8 mouse cellular contexts compared by ENCODE assay signal in genomic region chr5:19429290-19429689, GRCm38 (mm10).
A peak's percentile ranks its signal among the peaks of the same experiment; 100 is the strongest.
DNase-seq lines count a peak whose midpoint lies in the region; ATAC-seq and TF ChIP-seq lines count a peak whose summit lies in the region.

No protein-coding gene starts in this region.

- H3K27me3 ChIP-seq in E14TG2a.4 (ENCODE audit: insufficient read depth, low read length) = no peaks in the 10 kb centered on the region
- H3K27me3 ChIP-seq in neural tube, embryonic 15.5 days (replicated peaks) = no peaks in the 10 kb centered on the region

- no peak for DNase-seq in gastrocnemius, adult 2 months
- DNase-seq in gastrocnemius, postnatal 25 days = no peak
- DNase-seq in cerebellum, postnatal 25 days = peak; percentile 39 to 71
- DNase-seq in gastrocnemius, postnatal 14 days = peak; percentile 3
- peak; percentile 60 to 76 for DNase-seq in left cerebral cortex, adult 18-20 months (ENCODE audit: low spot score in 2 of 2)
- DNase-seq in thymus, postnatal 25 days = no peak

- no peaks in the 10 kb centered on the region for H3K36me3 ChIP-seq in E14TG2a.4 (ENCODE audit: insufficient read depth, low read length)
- no peaks in the 10 kb centered on the region for H3K36me3 ChIP-seq in neural tube, embryonic 15.5 days

- H3K9me3 ChIP-seq in E14TG2a.4 (ENCODE audit: low read length) = no peaks in the 10 kb centered on the region
- no peaks in the 10 kb centered on the region for H3K9me3 ChIP-seq in neural tube, embryonic 15.5 days (replicated peaks)

- no peak overlapping the region for H3K4me3 ChIP-seq in gastrocnemius, adult 2 months
- no peak overlapping the region for H3K4me3 ChIP-seq in E14TG2a.4 (replicated peaks; ENCODE audit: low read length)
- H3K4me3 ChIP-seq in neural tube, embryonic 15.5 days (replicated peaks) = no peak overlapping the region

- ATAC-seq in neural tube, embryonic 15.5 days (ENCODE audit: low FRiP score) = peak; percentile 57; the same call in 1 of the 2 replicates

- 13% methylated on average over 2 of the region's 2 CpGs for WGBS in neural tube, embryonic 15.5 days

- no peak overlapping the region for H3K27ac ChIP-seq in gastrocnemius, adult 2 months
- no peak overlapping the region for H3K27ac ChIP-seq in neural tube, embryonic 15.5 days (replicated peaks)

- no peak overlapping the region for H3K4me2 ChIP-seq in neural tube, embryonic 15.5 days

- no peak overlapping the region for H3K9ac ChIP-seq in neural tube, embryonic 15.5 days (replicated peaks)

- intact Hi-C loops in gastrocnemius, adult 2 months (cut with DNase I) = no loop called here
- intact Hi-C loops in gastrocnemius, postnatal 14 days (cut with DNase I; ENCODE audit: low total_unique reads) = no loop called here

- H3K4me1 ChIP-seq in E14TG2a.4 (replicated peaks; ENCODE audit: low read depth, low read length) = no peaks in the 10 kb centered on the region
- no peaks in the 10 kb centered on the region for H3K4me1 ChIP-seq in neural tube, embryonic 15.5 days

- TF ChIP-seq CTCF in gastrocnemius, adult 2 months (IDR thresholded peaks at IDR 0.05) = peak; percentile 45
- TF ChIP-seq CTCF in E14TG2a.4 (conservative IDR thresholded peaks at IDR 0.05; ENCODE audit: low read length) = peak; percentile 18; the same call in 1 of the 2 replicates

Comparison
In these comparisons a context has a peak if more than half of its experiments do, and no peak if none do; other contexts are left out.
1. DNase-seq: peak in cerebellum, postnatal 25 days (2 of 2), gastrocnemius, postnatal 14 days (single experiment) and left cerebral cortex, adult 18-20 months (2 of 2); none in gastrocnemius, adult 2 months (single experiment), gastrocnemius, postnatal 25 days (single experiment) and thymus, postnatal 25 days (single experiment).